Mouse (Mus musculus) small intestine, adult 2 months (tissue): ENCODE data around the gene Zfp704. TPM values are rescaled to one million over a fixed set of nuclear protein-coding genes. Genes with fewer than 3 reads are reported as not detected.

Source experiments
- H3K27ac ChIP-seq: fragments of 200-500 bp; 2 replicates; pipeline ENCODE4 v1.5.1; 2012; ENCODE audit warnings: low read depth, low read length, control low read depth, inconsistent platforms; ENCODE audit not compliant: insufficient read depth
- H3K27me3 ChIP-seq: fragments of 200-500 bp; 2 replicates; pipeline ENCODE4 v1.6.1; 2012; ENCODE audit warnings: mild to moderate bottlenecking, moderate library complexity, low read length, inconsistent platforms; ENCODE audit not compliant: control insufficient read depth, insufficient read depth
- H3K36me3 ChIP-seq: fragments of 200-500 bp; 2 replicates; pipeline ENCODE4 v1.6.1; 2012; ENCODE audit warnings: mild to moderate bottlenecking, low read length, control low read depth, inconsistent platforms; ENCODE audit not compliant: control insufficient read depth, insufficient read depth
- H3K4me1 ChIP-seq: fragments of 200-500 bp; 2 replicates; pipeline ENCODE4 v1.6.1; 2012; ENCODE audit warnings: low read length, inconsistent platforms, mixed read lengths; ENCODE audit not compliant: control insufficient read depth, insufficient read depth, insufficient read length
- H3K4me3 ChIP-seq: fragments of 200-500 bp; 2 replicates; pipeline ENCODE4 v1.5.1; 2012; ENCODE audit warnings: low read depth, mild to moderate bottlenecking, control low read depth, inconsistent platforms, low read length, moderate library complexity
- CTCF ChIP-seq: fragments of 200-500 bp; IDR thresholded peaks from 2 replicates; pipeline ENCODE4 v1.5.1; 2012; ENCODE audit warnings: low read depth, mild to moderate bottlenecking, control low read depth, inconsistent platforms, low read length, moderate library complexity, mixed read lengths; ENCODE audit not compliant: insufficient replicate concordance, insufficient read length; ENCODE audit errors: extremely low read depth
- POLR2A ChIP-seq: fragments of 200-500 bp; IDR thresholded peaks from 2 replicates; pipeline ENCODE4 v1.6.1; 2012; ENCODE audit warnings: low read depth, mild to moderate bottlenecking, control low read depth, inconsistent platforms, low read length, moderate library complexity
- WGBS: fragments of 180-500 bp; shearing (Covaris S2); methylation state at CpG from one replicate; pipeline ENCODE4 v1.1.7; 2018; 5-methylcytosine and 5-hydroxymethylcytosine counted together
- polyA plus RNA-seq: library from polyadenylated mRNA; depleted of rRNA; stranded (reverse); fragments of >200 nt; gene quantifications from 2 replicates; pipeline ENCODE4 v1.2.3, GENCODE M21; 2012

The Zfp704 gene
- polyA plus RNA-seq, 1 experiment = 1.5 TPM

DNA sequence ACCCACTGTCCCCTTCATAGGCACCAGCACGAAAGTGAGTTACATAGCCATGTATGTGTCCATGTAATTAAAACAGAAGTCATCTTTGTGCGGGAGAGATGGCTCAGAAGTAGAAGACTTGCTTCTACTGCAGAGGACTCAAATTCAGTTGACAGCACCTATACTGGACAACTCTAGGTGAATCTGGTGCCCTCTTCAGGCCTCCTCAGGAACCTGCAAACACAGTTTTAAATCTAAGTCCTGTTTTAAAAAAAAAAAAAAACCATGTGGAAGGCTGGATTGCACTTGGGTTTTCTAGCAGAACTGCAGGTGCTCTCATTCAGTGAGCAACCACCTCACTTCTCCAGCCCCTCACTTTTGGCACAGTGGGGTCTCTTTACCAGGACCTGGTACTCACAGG, 16.1 kb downstream of the Zfp704 start:
- H3K4me3 ChIP-seq = no peak overlapping the region
- H3K27me3 ChIP-seq = no peaks in the 10 kb centered on the region
- no peaks in the 10 kb centered on the region for H3K36me3 ChIP-seq
- H3K27ac ChIP-seq = no peak overlapping the region
- H3K4me1 ChIP-seq = peaks cover 6% of the 10 kb centered on the region
- no peak for TF ChIP-seq POLR2A
- TF ChIP-seq CTCF = no peak
- WGBS = 67% methylated on average over 2 of the region's 2 CpGs

- TF ChIP-seq POLR2A (no peak), CTCF (no peak)
- no peak overlapping the region for H3K27ac ChIP-seq
- H3K36me3 ChIP-seq = no peaks in the 10 kb centered on the region
- no peaks in the 10 kb centered on the region for H3K4me1 ChIP-seq
- WGBS = 98% methylated on average over 8 of the region's 8 CpGs
- H3K4me3 ChIP-seq = no peak overlapping the region
- H3K27me3 ChIP-seq = no peaks in the 10 kb centered on the region
Observed at GRCm38 (mm10) chr3:9591416-9592110, 18.3 kb downstream of the Zfp704 start.

- no peak overlapping the region for H3K4me3 ChIP-seq
- no peak overlapping the region for H3K27ac ChIP-seq
- H3K27me3 ChIP-seq = no peaks in the 10 kb centered on the region
- WGBS = 88% methylated on average over 4 of the region's 4 CpGs
- no peaks in the 10 kb centered on the region for H3K4me1 ChIP-seq
- TF ChIP-seq POLR2A = no peak
- H3K36me3 ChIP-seq = no peaks in the 10 kb centered on the region
Observed at GRCm38 (mm10) chr3:9588635-9589034, 21.2 kb downstream of the Zfp704 start.

DNA sequence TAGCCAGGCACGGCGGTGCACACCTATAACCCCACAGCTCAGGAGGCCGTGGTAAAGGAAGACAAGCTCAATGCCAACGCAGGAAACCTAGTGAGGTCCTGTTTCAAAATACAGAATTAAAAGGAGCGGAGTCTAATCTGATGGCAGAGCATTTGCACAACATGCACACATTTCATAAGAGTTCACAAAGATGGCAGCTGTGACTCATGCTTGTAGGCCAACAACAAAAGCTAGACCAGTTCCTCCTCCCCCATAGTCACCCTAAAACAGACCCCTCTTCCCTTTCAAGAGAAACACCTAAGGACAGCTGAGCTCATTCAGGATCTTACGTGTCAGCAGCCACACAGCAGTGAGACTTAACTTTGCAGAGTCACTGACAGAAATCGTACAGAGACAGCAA, 22.6 kb downstream of the Zfp704 start:
- Histone ChIP-seq H3K36me3 (no peaks in the 10 kb centered on the region), H3K4me1 (no peaks in the 10 kb centered on the region), H3K27ac (no peak overlapping the region), H3K4me3 (no peak overlapping the region), H3K27me3 (no peaks in the 10 kb centered on the region)
- no peak for TF ChIP-seq CTCF
- no peak for TF ChIP-seq POLR2A
- 93% methylated on average over 7 of the region's 7 CpGs for WGBS

DNA sequence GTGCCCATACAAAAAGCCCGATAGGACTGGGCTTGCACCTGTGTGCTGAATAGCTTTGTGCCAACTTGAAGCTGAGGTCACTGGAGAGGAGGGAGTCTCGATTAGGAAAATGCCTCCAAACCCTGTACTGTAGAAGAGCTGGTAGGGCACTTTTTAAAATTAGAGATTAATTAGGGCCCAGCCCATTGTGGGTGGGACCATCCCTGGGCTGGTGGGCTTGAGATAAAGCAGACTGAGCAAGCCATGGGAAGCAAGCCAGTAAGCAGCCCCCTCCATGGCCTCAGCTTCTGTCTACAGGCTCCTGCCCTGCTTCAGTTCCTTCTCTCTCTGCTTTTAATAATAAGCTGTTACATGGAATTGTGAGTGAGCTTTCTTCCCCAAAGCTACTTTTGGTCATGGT, 26.4 kb downstream of the Zfp704 start:
- Histone ChIP-seq H3K27ac (no peak overlapping the region), H3K27me3 (no peaks in the 10 kb centered on the region), H3K4me3 (no peak overlapping the region), H3K4me1 (peaks cover 2% of the 10 kb centered on the region; the same call in 1 of the 2 replicates), H3K36me3 (no peaks in the 10 kb centered on the region)
- 74% methylated on average over 2 of the region's 2 CpGs for WGBS
- TF ChIP-seq CTCF (no peak), POLR2A (no peak)

GRCm38 (mm10) chr3:9580952-9581798, 28.7 kb downstream of the Zfp704 start:
- H3K36me3 ChIP-seq = no peaks in the 10 kb centered on the region
- H3K4me1 ChIP-seq = peaks cover 2% of the 10 kb centered on the region; the same call in 1 of the 2 replicates
- 78% methylated on average over 14 of the region's 14 CpGs for WGBS
- no peak overlapping the region for H3K4me3 ChIP-seq
- no peak overlapping the region for H3K27ac ChIP-seq
- H3K27me3 ChIP-seq = no peaks in the 10 kb centered on the region
- no peak for TF ChIP-seq CTCF

DNA sequence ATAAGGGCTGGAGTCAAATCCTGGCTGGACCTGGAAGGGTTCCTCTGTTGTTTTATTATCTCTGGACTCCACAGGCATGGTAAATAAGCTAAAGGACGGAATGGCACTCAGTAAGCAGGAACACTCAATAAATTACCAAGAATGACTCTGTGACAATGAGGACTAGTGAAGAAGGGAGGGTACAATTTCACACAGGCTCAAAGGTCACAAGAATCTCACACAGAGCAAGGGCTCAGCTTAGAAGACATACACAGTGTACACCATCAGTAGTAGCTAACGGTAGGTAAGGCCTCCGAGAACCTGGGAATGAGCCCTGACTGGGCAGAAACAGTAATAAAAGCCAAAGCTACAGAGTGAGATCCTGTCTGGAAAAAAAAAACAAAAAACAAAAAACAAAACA, 29.8 kb downstream of the Zfp704 start:
- H3K27me3 ChIP-seq = no peaks in the 10 kb centered on the region
- H3K27ac ChIP-seq = no peak overlapping the region
- H3K4me1 ChIP-seq = peaks cover 2% of the 10 kb centered on the region; the same call in 1 of the 2 replicates
- no peak for TF ChIP-seq CTCF
- no peak for TF ChIP-seq POLR2A
- no peak overlapping the region for H3K4me3 ChIP-seq
- 56% methylated on average over 3 of the region's 3 CpGs for WGBS
- no peaks in the 10 kb centered on the region for H3K36me3 ChIP-seq
